ENCODE assay signal across 23 mouse cellular contexts in genomic region chr10:60224601-60225000, GRCm38 (mm10). TPM values are rescaled to one million over a fixed set of nuclear protein-coding genes. Genes with fewer than 3 reads are reported as not detected.
"Had no signal": no experiment of that assay in that cellular context is flagged by ENCODE, and none has a peak within 500 bp of the region (broad histone marks: within the 10 kb centered on the region; RNA-seq: fewer than 3 reads in every experiment).

No protein-coding gene starts in this region.

- H3K4me3 ChIP-seq: heart, embryonic 10.5 days; heart, embryonic 12.5 days; hindbrain, embryonic 10.5 days; hindbrain, embryonic 12.5 days; intestine, embryonic 15.5 days; kidney, embryonic 15.5 days; layer of hippocampus, adult 2 months; left cerebral cortex, adult 2 months; limb, embryonic 10.5 days; limb, embryonic 12.5 days; liver, embryonic 13.5 days; liver, embryonic 15.5 days had no signal

- H3K27ac ChIP-seq: heart, embryonic 10.5 days; hindbrain, embryonic 10.5 days; hindbrain, embryonic 12.5 days; hindbrain, embryonic 14.5 days; intestine, embryonic 15.5 days; kidney, embryonic 15.5 days; kidney, postnatal 0 days; layer of hippocampus, adult 2 months; left cerebral cortex, adult 2 months; limb, embryonic 10.5 days; limb, embryonic 12.5 days; liver, embryonic 13.5 days; liver, embryonic 15.5 days had no signal

- DNase-seq: forebrain, postnatal 0 days; gastrocnemius, postnatal 25 days; heart, adult 18-20 months; heart, postnatal 10 days; heart, postnatal 4 days; kidney, postnatal 4 days; liver; liver, embryonic 13.5 days; liver, postnatal 0 days had no signal

RNA-seq across cellular contexts. Expression of gene Chst3, which starts 5.5 kb away (rescaled TPM):
- total RNA-seq: granulocyte monocyte progenitor cell, adult 5-6 weeks had no signal
